Mouse (Mus musculus) neural tube, embryonic 12.5 days (tissue): ENCODE data around the gene Taf1. TPM values are rescaled to one million over a fixed set of nuclear protein-coding genes. Genes with fewer than 3 reads are reported as not detected.

Source experiments
- ATAC-seq: fragments of 200-750 bp; cut with Nextera tagmentation; 2 replicates; pipeline ENCODE4 v1.8.0; 2017; ENCODE audit warnings: low read depth, mild to moderate bottlenecking, moderate TSS enrichment, moderate library complexity; ENCODE audit not compliant: low FRiP score
- H3K27ac ChIP-seq: fragments of 300-500 bp; sonication (generic); 2 replicates; pipeline ENCODE4 v1.5.1; 2016
- H3K27me3 ChIP-seq: fragments of 300-500 bp; sonication (generic); replicated peaks from 2 replicates; pipeline ENCODE4 v1.6.1; 2016; ENCODE audit warnings: mild to moderate bottlenecking
- H3K36me3 ChIP-seq: fragments of 300-500 bp; sonication (generic); 2 replicates; pipeline ENCODE4 v1.6.1; 2016; ENCODE audit warnings: mild to moderate bottlenecking
- H3K4me1 ChIP-seq: fragments of 300-500 bp; sonication (generic); 2 replicates; pipeline ENCODE4 v1.6.1; 2016
- H3K4me2 ChIP-seq: fragments of 300-500 bp; sonication (generic); replicated peaks from 2 replicates; pipeline ENCODE4 v1.6.1; 2016; ENCODE audit warnings: mild to moderate bottlenecking
- H3K4me3 ChIP-seq: fragments of 300-500 bp; sonication (generic); 2 replicates; pipeline ENCODE4 v1.5.1; 2016
- H3K9ac ChIP-seq: fragments of 300-500 bp; sonication (generic); 2 replicates; pipeline ENCODE4 v1.6.1; 2016; ENCODE audit warnings: mild to moderate bottlenecking
- H3K9me3 ChIP-seq: fragments of 300-500 bp; sonication (generic); 2 replicates; pipeline ENCODE4 v1.6.1; 2016; ENCODE audit warnings: mild to moderate bottlenecking
- WGBS: fragments of 180-500 bp; shearing (Covaris S2); methylation state at CpG from one replicate; pipeline ENCODE4 v1.1.7; 2016; 5-methylcytosine and 5-hydroxymethylcytosine counted together
- polyA plus RNA-seq: library from polyadenylated mRNA; unstranded; fragments of >200 nt; fragmentation: Nextera tagmentation; extraction: Ambion mirVana; gene quantifications from 2 replicates; pipeline ENCODE4 v1.2.1, GENCODE M21; 2016

The Taf1 gene
- polyA plus RNA-seq, 1 experiment from 2014 or later: 20.6 TPM

GRCm38 (mm10) chrX:101636821-101637525 is 104.4 kb downstream of the Taf1 start:
- no peak overlapping the region for H3K4me2 ChIP-seq
- WGBS: 24% methylated on average over 9 of the region's 9 CpGs

GRCm38 (mm10) chrX:101638856-101639255 is 106.3 kb downstream of the Taf1 start:
- no peaks in the 10 kb centered on the region for H3K36me3 ChIP-seq
- H3K27me3 ChIP-seq: no peaks in the 10 kb centered on the region
- no peaks in the 10 kb centered on the region for H3K9me3 ChIP-seq
- H3K4me2 ChIP-seq: peak overlapping the region; percentile 51
- H3K4me3 ChIP-seq: 0 out of 2 replicates have a peak overlapping the region, but pooled peaks have one; percentile 65
- ATAC-seq: no peak
- H3K27ac ChIP-seq: no peak overlapping the region
- H3K9ac ChIP-seq: no peak overlapping the region
- H3K4me1 ChIP-seq: peaks cover 5% of the 10 kb centered on the region
- 24% methylated on average over 3 of the region's 3 CpGs for WGBS

More at GRCm38 (mm10) chrX:101636821-101637525, 104.4 kb downstream of the Taf1 start:
- no peak for ATAC-seq
- H3K9ac ChIP-seq: no peak overlapping the region
- H3K36me3 ChIP-seq: no peaks in the 10 kb centered on the region
- no peaks in the 10 kb centered on the region for H3K27me3 ChIP-seq
- no peaks in the 10 kb centered on the region for H3K4me1 ChIP-seq
- H3K27ac ChIP-seq: no peak overlapping the region
- no peak overlapping the region for H3K4me3 ChIP-seq
- H3K9me3 ChIP-seq: no peaks in the 10 kb centered on the region

- Histone ChIP-seq H3K4me3 (peak overlapping the region; percentile 65), H3K36me3 (no peaks in the 10 kb centered on the region), H3K27ac (no peak overlapping the region), H3K9me3 (no peaks in the 10 kb centered on the region), H3K9ac (no peak overlapping the region), H3K4me1 (peaks cover 5% of the 10 kb centered on the region), H3K27me3 (no peaks in the 10 kb centered on the region), H3K4me2 (peak overlapping the region; percentile 51)
- WGBS: 17% methylated on average over 13 of the region's 13 CpGs
- no peak for ATAC-seq
These were observed 106.8 kb downstream of the Taf1 start for GRCm38 (mm10) chrX:101639306-101639705.

DNA sequence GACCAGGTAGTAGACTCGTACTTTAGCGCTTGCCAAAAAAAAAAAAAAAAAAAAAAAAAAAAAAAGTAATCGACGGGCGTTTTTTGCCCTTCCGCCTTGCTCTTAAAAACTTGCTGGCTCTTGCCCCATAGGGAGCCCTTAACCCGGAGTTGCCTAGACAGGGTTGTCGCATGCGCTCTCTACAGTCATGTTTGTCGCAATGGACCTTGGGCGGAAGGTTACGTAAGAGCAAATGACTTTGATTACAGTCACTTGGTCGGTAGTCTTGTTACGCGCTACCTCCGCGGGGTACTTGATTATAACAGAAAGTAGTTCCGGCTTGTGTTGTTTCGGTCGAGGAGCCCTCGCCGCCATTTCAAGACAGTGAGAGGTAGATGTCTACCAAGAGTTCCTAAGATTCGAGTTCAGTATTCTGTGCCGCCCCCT is 107.2 kb downstream of the Taf1 start, which contains the start of gene Ogt:
Gene Ogt, plus strand, starts transcription at position 320 of the 426 bp plus-strand sequence.
- Histone ChIP-seq H3K27me3 (no peaks in the 10 kb centered on the region), H3K27ac (peak within 1 kb of the TSS; percentile 46), H3K9ac (peak within 1 kb of the TSS; percentile 79), H3K9me3 (no peaks in the 10 kb centered on the region), H3K4me3 (peak within 1 kb of the TSS; percentile 65), H3K4me1 (peaks cover 5% of the 10 kb centered on the region), H3K4me2 (peak within 1 kb of the TSS; percentile 62), H3K36me3 (no peaks in the 10 kb centered on the region)
- 10% methylated on average over 24 of the region's 24 CpGs for WGBS
- ATAC-seq: peak; percentile 93

GRCm38 (mm10) chrX:101640194-101641160 is 107.9 kb downstream of the Taf1 start:
- Histone ChIP-seq H3K9me3 (no peaks in the 10 kb centered on the region), H3K4me2 (peak overlapping the region; percentile 62)
- 14% methylated on average over 45 of the region's 45 CpGs for WGBS

GRCm38 (mm10) chrX:101641161-101641530 is 108.6 kb downstream of the Taf1 start:
- Histone ChIP-seq H3K4me1 (peaks cover 5% of the 10 kb centered on the region), H3K27ac (no peak overlapping the region), H3K4me2 (peak overlapping the region; percentile 62), H3K9ac (peak overlapping the region; percentile 79), H3K27me3 (no peaks in the 10 kb centered on the region), H3K9me3 (no peaks in the 10 kb centered on the region), H3K4me3 (peak overlapping the region; percentile 65), H3K36me3 (no peaks in the 10 kb centered on the region)
- WGBS: 14% methylated on average over 6 of the region's 6 CpGs
- ATAC-seq: no peak

More at GRCm38 (mm10) chrX:101640194-101641160, 107.9 kb downstream of the Taf1 start:
- Histone ChIP-seq H3K27me3 (no peaks in the 10 kb centered on the region), H3K9ac (peak overlapping the region; percentile 79), H3K4me1 (peaks cover 5% of the 10 kb centered on the region), H3K27ac (peak overlapping the region; percentile 46), H3K36me3 (no peaks in the 10 kb centered on the region), H3K4me3 (peak overlapping the region; percentile 65)
- peak; percentile 72 for ATAC-seq

DNA sequence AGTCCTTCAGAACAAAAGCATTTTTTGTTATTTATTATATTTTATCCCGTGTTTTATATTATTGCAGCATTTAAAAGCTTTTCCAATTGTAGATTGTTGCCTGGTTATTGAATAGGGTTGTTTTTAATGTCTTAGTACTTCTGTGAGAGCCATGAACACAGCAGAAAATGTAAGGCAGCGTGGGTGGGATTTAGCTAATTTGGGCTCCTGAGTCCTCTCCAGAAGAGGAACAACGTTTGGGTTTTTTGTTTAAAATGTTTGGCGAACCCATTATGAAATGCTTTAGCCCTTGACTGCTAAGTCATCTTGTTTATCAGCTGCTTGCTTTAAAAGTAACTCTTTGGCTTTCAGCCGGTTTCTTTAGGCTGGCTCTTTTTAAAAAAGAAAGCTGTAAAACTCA is 109.6 kb downstream of the Taf1 start:
- Histone ChIP-seq H3K36me3 (no peaks in the 10 kb centered on the region), H3K9me3 (no peaks in the 10 kb centered on the region), H3K4me3 (peak overlapping the region; percentile 65), H3K27ac (no peak overlapping the region), H3K4me2 (peak overlapping the region; percentile 62), H3K4me1 (peaks cover 5% of the 10 kb centered on the region), H3K9ac (peak overlapping the region; percentile 79; the same call in 1 of the 2 replicates), H3K27me3 (no peaks in the 10 kb centered on the region)
- ATAC-seq: no peak
- 23% methylated on average over 5 of the region's 5 CpGs for WGBS

DNA sequence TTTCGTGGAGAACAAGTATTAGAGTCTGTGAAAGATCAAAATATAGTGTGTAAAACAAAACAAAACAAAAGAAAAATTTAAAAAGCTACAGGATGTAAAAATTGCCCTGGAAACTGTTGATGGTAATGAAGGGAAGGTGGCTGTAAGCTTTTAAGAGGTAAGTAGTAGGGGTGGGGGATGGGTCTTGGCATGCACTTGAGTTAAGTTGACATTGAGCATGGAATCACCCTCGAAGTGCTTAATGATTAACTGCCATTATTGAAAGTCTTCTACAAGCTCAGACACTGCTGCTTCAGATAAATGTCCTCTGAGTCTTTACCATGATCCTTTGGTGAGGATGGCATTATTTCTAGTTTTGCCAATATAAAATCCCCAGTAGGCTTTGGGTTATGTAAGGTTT is 112.8 kb downstream of the Taf1 start:
- WGBS: 80% methylated on average over 2 of the region's 2 CpGs
- Histone ChIP-seq H3K9ac (no peak overlapping the region), H3K27ac (no peak overlapping the region), H3K27me3 (no peaks in the 10 kb centered on the region), H3K4me3 (no peak overlapping the region), H3K36me3 (no peaks in the 10 kb centered on the region), H3K4me2 (no peak overlapping the region), H3K4me1 (peaks cover 5% of the 10 kb centered on the region), H3K9me3 (no peaks in the 10 kb centered on the region)
- no peak for ATAC-seq

- no peak overlapping the region for H3K4me2 ChIP-seq
- no peak overlapping the region for H3K9ac ChIP-seq
- no peaks in the 10 kb centered on the region for H3K9me3 ChIP-seq
- H3K27me3 ChIP-seq: no peaks in the 10 kb centered on the region
- no peak for ATAC-seq
- no peak overlapping the region for H3K4me3 ChIP-seq
- 89% methylated on average over 5 of the region's 5 CpGs for WGBS
- H3K36me3 ChIP-seq: peaks cover 2% of the 10 kb centered on the region; the same call in 1 of the 2 replicates
- peaks cover 5% of the 10 kb centered on the region for H3K4me1 ChIP-seq
- no peak overlapping the region for H3K27ac ChIP-seq
These were observed 114.1 kb downstream of the Taf1 start for GRCm38 (mm10) chrX:101646621-101647020.

Other genes starting within 250 kb of the Taf1 start
- gene Nlgn3, start 233.6 kb upstream of the Taf1 start, polyA plus RNA-seq: 32.5 and 32.8 TPM in 2 replicates
- gene Gjb1, start 156.4 kb upstream of the Taf1 start, polyA plus RNA-seq: 0.22 and 0.29 TPM in 2 replicates
- 37.7 and 41.7 TPM in 2 replicates for gene Zmym3, start 111.9 kb upstream of the Taf1 start, polyA plus RNA-seq
- gene Nono, start 103.4 kb upstream of the Taf1 start, polyA plus RNA-seq: 494 and 516 TPM in 2 replicates
- 6.1 and 7.2 TPM in 2 replicates for gene Itgb1bp2, start 83.6 kb upstream of the Taf1 start, polyA plus RNA-seq
- gene Ogt, start 107.3 kb downstream of the Taf1 start, polyA plus RNA-seq: 188 and 190 TPM in 2 replicates
- 0.22 TPM in 1 of 2 replicates, not detected in the other for gene Cxcr3, start 201.5 kb downstream of the Taf1 start, polyA plus RNA-seq